Mouse (Mus musculus) bone marrow, adult 2 months (tissue): Measurements from ENCODE around the gene Fbxw8.

Experiments used
- CTCF ChIP-seq: fragments of 200-500 bp; IDR thresholded peaks from 2 replicates; pipeline ENCODE4 v1.5.1; 2011; ENCODE audit warnings: low read length, control low read depth; ENCODE audit not compliant: control insufficient read depth, insufficient read depth
- POLR2A ChIP-seq: fragments of 200-500 bp; IDR thresholded peaks from 2 replicates; pipeline ENCODE4 v1.6.1; 2011; ENCODE audit warnings: low read depth, mild to moderate bottlenecking, control low read depth, low read length, borderline replicate concordance; ENCODE audit not compliant: control insufficient read depth

GRCm38 (mm10) chr5:118192221-118192620 lies 37.0 kb upstream of the Fbxw8 start:
- TF ChIP-seq CTCF (no peak), POLR2A (no peak)
